Mouse (Mus musculus) G1E-ER4 (cell line): Measurements from ENCODE around the gene Ift43. TPM values are rescaled to one million over a fixed set of nuclear protein-coding genes. Genes with fewer than 3 reads are reported as not detected.

Source experiments
- GATA1 ChIP-seq: IDR thresholded peaks from one replicate; pipeline ENCODE4 v1.8.0; 2012; ENCODE audit warnings: low read length, inconsistent platforms
- polyA plus RNA-seq: library from polyadenylated mRNA; stranded (reverse); fragments of >175 nt; gene quantifications from 2 replicates; pipeline ENCODE4 v1.2.3, GENCODE M21; 2012

The Ift43 gene
- polyA plus RNA-seq, 1 experiment, result 0.16 TPM

DNA sequence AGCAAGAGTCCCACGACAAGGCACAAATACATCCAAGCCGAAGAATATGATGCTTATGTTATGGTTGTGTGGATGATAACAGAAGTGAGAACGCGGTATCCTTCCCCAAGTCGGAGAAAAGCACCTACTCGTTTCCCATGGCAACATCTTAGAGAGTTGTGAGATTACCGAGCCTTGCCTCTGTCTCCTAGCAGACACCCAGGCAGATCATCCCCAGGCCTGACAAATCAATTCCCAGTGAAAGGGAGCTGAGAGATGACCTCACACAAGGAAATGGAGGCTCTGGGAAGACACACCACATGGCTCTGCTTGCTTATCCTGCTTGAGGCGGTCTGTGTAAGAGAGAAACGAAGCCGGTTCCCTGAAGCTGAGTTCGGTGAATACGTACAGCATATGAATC lies 7.7 kb upstream of the Ift43 start:
- TF ChIP-seq GATA1, result no peak

DNA sequence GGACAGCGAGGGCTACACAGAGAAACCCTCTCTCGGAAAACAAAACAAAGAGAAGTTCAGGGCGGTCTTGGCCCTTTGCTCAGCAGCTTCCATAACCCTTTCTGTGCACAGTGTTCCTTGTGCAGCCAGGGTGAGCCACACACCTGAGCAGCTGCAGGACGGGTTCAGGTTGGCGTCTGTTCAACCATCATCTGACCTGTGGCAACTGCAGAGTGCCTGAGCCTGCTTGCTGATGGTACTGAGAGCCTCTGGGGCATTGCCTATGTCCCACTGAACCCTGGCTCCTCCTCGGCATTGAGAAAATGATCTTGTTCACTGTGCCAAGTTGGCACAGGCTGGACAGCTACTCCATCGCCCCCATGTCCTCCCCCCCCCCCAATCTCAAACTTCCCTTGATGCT lies 7.0 kb upstream of the Ift43 start:
- no peak for TF ChIP-seq GATA1

DNA sequence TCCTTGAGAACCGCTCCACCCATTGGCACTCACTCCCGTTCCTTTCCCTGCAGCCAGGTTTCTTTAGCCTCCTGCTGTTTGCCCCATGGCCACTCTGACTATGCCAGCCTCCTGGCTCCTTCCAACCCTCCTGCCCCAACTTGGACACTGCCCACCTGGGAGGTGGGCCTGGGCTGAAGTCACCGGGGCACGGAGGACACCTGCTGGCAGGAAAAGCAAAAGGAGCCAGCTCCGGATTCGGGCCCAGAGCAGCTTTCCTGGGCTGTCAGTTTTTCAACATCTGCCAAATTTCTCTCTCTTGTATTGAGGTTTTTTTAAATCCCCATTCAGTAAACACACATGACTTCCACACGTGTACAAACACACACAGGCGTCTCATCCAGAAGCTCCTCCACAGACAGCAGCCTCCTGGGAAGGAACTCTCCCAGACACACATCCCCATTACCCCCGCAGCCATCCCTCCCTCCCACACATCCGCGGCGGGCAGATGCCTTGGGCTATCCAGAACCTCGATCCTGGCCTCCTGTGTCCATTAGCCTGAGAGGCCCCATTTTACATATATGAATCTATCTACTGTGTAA lies 5.9 kb upstream of the Ift43 start:
- no peak for TF ChIP-seq GATA1

DNA sequence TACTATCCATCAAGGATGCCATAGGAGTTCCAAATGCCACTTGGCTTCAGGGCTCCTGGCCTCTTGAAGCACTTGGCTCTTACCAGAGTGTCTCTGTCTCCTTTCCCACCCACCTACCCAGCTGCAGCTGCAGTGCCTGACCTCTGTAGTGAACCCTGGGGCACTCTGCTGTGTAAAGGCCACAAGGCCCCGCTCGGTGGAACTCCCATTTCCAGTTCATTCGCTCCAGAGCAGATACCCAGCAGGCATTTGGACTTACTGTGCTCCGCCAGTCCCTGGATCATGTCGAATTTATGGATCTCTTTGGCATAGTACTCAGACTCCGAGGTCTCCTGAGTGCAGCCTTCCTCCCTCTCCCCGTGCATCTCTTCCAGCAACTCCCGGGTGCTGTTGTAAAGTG lies 5.0 kb upstream of the Ift43 start:
- no peak for TF ChIP-seq GATA1

DNA sequence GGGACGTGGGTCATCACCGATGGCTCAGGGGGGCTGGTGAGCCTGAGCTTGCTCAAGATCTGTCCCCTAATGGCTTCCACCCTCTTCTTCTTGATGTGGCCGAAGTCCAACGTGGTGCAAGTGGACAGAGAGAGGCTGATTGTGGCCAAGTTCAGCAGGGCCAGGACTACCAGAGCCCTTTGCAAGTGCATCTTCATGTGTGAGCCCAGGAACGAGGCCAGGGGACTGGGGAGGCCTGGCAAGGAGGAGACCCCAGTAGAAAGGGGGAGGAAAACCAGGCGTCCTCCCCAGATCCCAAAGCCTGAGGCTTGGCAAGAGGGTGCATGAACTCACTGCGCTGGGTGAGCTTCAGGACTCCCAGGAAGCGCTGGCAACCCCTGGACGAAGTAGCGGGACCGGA lies 4.6 kb upstream of the Ift43 start:
- TF ChIP-seq GATA1, result no peak

DNA sequence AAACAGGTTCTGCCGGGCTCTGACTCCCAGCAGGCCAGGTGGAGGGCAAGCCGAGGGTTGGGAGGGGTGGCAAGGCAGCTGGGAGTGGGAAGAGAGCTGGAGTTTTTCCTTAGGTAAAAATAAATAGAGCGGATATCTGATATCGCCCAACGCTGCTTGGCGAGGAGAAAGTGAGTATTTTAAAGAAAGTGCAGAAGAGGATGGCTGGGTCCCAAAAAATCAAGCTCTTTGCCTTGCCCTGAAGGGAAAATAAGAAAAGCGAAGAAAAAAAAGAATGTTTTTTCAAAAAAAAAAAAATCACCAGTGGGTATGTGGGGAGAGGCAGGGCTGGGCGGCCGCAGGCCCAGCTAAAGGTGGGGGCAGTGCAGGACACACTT lies 4.2 kb upstream of the Ift43 start:
- TF ChIP-seq GATA1, result no peak

DNA sequence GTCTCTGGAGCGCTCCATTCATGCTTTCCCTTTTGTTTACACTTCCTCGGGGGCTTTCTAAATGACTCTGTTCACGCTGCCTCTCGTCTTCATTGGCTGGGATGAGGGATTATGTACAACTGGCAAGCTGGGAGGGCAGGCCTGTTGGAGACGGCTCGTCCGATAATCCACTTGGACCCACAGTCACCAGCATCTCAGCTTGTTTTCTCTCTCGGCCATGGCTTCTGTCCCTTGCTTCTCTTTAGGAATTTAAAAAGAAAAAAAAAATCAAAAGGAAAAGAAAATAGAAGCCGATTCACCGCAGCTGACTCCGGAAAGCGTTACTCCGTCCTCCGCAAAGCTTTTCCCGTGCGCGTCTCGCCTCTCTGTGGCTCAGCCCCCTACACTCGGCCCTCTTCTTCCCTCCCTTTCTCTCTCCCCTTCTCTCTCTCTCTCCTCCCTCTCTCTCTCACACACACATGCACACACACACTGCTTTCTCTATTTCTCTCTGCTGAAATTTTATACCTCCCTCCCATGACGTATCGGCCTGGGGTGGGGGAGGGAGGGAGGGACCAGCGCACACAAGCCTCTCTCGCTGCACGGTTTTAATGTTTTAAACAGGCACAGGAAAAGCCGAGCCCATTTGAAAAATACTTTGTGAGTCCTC lies 3.7 kb upstream of the Ift43 start, which contains the start of gene Tgfb3:
Gene Tgfb3 (minus strand): TSS at position 489 of the 649 bp plus-strand sequence.
- TF ChIP-seq GATA1, result no peak

DNA sequence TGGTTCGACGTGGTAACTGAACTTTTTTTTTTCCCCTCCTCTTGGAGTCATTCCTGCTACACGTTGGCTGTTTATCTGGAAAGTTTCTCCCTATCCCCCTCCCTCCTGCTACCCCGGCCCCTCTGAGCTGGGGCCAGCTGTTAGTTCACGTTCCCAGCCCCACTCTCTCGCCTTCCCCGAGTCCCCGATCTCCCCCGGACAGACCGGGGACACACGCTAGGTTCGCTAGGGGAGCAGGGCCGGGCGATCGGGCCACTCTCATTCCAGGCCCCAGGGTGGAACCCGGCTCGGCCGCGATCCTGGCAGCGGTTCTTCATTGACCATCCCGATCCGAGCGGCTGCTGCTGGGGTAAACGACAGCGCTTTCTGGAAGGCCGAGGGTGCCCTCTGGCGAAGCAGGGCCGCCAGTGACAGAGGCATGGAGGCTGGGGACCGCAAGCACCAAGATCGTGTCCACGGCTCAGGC lies 3.1 kb upstream of the Ift43 start:
- TF ChIP-seq GATA1, result no peak

DNA sequence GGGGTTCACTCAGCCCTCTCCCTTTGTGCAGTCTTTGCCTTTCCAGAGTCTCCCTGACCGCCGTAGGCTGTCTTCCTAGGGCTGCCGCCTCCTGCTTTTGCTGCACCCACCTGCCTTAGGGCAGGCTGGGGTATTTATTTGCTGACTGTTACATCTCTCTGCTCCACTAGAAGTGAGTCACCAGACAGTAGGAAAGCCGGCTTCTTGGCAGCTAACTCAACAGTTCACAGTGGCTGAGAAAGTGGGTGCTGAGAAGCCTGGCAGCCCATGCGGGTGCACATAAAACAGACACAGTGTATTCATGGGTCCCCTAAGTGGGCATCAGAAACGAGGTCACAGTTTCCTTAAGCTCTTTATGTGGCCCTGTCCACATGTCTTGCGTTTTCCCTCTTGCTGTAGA lies 3.5 kb downstream of the Ift43 start:
- TF ChIP-seq GATA1, result no peak

DNA sequence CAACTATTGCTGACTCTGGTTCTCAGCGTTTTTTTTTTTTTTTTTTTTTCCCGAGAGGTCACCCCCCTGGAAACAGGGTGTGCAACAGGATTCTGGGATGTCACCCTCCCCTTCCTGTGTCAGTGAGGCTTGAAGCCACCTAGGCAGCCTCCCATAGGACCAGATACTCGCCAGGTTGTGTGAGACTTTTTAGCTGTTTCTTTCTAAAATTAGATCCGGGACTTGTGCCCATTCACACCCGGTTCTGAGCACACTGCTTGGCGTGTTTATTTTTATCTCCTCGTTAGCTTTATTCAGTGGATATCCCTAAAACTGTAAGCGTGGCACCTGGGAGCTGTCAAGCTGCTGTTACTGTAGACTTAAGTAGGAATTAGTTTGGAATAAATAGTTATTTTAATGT lies 4.2 kb downstream of the Ift43 start:
- no peak for TF ChIP-seq GATA1

DNA sequence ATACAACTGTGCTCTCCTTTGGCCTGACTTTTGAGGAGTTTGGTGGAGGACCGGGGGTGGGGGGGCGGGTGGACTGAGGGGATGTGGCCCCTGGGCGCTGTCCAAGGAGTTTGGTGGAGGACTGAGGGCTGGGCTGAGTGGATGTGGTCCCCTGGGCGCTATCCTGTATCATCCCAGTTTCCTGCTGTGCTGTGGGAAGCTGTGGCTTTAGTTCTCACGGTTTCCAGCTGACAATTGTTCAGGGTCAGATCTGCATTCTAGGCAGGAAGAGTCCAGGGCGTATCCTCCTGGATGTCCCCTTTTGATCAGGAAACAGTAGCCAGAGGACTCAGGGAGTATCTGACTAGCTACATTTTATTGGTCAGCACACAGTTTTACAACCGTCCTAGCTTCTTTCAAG lies 5.7 kb downstream of the Ift43 start:
- no peak for TF ChIP-seq GATA1

DNA sequence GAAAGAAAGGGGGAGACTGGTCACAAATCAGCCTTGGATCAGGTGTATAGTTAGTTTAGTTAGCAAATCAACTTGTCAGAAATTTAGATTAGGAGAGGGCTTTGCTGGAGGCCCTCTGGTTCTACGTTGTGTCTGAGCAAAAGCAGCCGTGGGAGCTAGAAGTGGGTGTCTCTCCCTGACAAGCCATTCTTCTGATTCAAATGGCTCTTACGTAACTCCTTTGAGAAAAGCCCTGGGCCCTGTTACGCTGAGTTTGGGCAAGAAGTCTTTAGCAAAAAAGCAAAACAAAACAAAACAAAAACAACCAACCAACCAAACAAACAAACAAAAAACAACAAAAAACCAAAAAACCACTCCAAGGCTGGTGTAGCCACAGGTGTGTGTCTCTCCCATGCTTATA lies 8.4 kb downstream of the Ift43 start:
- TF ChIP-seq GATA1, result no peak

DNA sequence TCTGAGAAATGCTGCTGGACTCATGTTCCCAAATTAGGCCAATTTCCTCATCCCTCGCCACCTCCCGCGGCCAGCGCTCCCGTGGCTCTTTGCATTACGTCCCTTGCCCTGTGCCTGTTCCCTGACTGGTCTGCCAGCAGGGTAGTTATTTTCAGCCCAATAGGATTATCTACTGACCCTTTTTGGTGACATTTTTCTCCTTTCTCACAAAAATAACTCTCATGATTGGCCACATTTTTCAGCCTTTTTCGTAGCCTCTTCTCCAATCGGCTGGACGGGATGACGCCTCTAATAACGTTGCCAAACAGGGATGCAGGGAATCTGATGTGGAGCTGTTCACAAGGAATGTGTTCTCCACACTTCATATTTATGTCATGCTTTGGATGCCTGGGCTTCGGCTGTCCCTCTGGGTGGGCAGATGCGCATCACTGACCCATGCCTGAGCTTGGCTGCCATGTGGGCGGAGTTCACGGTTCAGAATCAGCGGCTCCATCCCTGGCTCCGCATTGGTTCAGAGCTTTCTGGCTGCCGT lies 9.3 kb downstream of the Ift43 start:
- TF ChIP-seq GATA1, result no peak

DNA sequence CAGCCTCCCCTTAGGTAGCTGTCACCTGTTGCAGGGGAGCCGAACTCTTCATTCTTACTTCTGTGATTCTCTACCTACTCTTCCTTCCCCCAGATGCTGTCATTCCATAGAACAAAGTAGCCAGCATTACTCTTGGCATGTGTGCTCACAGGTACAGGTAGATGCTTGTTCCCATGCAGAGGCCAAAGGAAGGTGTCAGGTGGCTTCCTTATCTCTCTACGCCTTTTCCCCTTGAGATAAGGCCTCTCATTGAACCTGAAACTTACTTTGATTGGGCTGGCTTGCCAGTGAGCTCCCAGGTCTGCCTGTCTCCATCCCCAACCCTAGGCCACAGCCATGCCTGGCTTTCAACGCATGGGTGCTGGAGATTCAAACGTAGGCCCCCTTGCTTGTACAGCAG lies 11.7 kb downstream of the Ift43 start:
- no peak for TF ChIP-seq GATA1

DNA sequence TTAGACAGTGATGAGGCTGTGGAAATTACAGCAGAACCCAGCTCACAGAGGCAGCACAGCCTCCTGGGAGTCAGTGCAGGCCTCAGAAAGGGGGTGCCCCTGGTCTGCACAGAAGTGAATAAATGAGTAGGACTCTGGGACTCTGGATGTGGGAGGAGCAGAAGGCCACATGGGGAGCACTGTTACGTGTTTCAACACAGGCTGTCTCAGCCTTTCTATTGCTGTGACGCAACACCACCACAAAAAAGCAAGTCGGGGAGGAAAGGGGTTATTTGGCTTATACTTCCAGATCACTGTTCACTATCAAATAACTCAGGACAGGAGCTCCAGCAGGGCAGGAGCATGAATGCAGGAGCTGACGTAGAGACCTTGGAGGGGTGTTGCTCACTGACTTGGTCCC lies 13.5 kb downstream of the Ift43 start:
- TF ChIP-seq GATA1, result no peak

DNA sequence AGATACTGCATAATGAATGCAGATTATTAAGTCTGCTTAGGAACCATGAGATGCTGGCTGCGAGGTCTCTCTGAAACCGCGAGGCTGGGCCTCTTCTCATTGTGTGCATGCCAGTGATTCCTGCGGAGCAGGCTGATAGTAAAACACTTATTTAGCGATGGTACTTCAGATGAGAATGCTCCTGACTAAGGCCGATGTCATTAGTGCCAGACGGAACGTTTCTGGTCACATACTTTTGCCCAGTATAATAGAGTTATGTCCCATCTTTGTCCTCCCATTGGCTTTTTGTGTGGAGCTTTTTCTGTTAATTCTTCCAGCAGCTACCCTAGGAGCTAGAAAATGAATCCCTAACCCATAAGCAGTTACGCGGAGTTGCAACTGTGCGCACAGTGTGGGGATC lies 15.4 kb downstream of the Ift43 start:
- TF ChIP-seq GATA1, result no peak

DNA sequence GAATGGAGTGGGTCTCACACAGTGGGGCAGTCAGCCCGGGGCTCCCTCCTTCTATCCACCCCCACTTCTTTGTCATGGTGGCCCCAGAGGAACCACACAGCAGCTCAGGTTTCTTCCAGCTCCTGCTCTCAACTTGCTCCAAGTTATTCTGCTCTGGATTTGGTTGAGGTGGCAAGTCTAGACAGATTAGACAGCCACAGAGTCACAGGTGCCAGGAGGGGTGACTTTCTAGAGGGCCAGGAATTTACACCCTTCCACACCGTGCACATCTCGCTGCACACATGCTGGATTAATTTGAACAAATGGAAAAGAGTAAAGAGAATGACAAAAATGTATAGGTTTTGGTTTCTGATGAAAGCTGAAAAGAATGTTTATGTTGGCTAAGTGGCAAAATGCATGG lies 18.4 kb downstream of the Ift43 start:
- no peak for TF ChIP-seq GATA1
